Mouse (Mus musculus): ENCODE measurements at regions not wholly inside any gene's neighbourhood (a gene's known extent, or its start where the extent isn't known, plus 50 kb on each side); places are given as distances from the start of the nearest gene placed in this dataset.

DNA sequence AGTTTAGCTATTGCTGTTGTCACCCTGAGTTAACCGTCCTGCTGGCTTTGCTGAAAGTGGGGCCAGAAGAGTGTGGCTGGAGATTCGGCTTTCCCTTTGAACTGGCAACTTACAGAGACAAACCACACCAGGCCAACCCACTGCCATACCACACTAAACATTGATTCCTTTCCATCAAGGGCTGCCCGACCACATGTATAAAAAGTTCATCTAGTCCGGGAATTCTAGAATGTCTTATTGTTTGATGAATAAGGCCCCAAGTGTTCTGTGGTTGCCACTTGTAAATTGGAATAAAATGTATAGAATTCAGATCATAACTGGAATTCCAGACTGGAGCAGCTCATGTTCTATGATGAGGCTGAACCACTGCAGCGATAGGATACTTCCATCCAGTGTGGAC, 381.0 kb upstream of the Ubash3b start:
- TF ChIP-seq POLR2A (IDR thresholded peaks at IDR 0.05; ENCODE audit: control insufficient read depth, low read depth, low read length) (no peak), CTCF (IDR thresholded peaks at IDR 0.05; ENCODE audit: control insufficient read depth, insufficient read depth, insufficient replicate concordance, low read depth, low read length) (no peak)
